Comparison of ENCODE assay signal across 12 mouse cellular contexts in genomic region chr5:36394840-36395515, GRCm38 (mm10). TPM values are rescaled to one million over a fixed set of nuclear protein-coding genes. Genes with fewer than 3 reads are reported as not detected.
A peak's percentile ranks its signal among the peaks of the same experiment; 100 is the strongest.
DNase-seq lines count a peak whose midpoint lies in the region; ATAC-seq and TF ChIP-seq lines count a peak whose summit lies in the region.
"Had no signal": no experiment of that assay in that cellular context is flagged by ENCODE, and none has a peak within 500 bp of the region (broad histone marks: within the 10 kb centered on the region; RNA-seq: fewer than 3 reads in every experiment).

No protein-coding gene starts in this region.

- H3K9me3 ChIP-seq in hindbrain, embryonic 13.5 days: no peaks in the 10 kb centered on the region
- H3K9me3 ChIP-seq in midbrain, embryonic 14.5 days (ENCODE audit: control insufficient read depth, low read length): no peaks in the 10 kb centered on the region
- H3K9me3 ChIP-seq: embryonic facial prominence, embryonic 12.5 days had no signal

- no peaks in the 10 kb centered on the region for H3K4me1 ChIP-seq in heart, adult 2 months (ENCODE audit: control insufficient read depth, insufficient read depth, low read length)
- peaks cover 68% of the 10 kb centered on the region for H3K4me1 ChIP-seq in hindbrain, embryonic 13.5 days (replicated peaks)
- H3K4me1 ChIP-seq in midbrain, embryonic 14.5 days (ENCODE audit: control insufficient read depth, insufficient read depth, low read length): peaks cover 27% of the 10 kb centered on the region

- no peak for DNase-seq in heart, adult 2 months
- no peak for DNase-seq in heart, postnatal 10 days
- DNase-seq in ZHBTc4 (ENCODE audit: low read depth, low spot score): peak; percentile 80
- DNase-seq in midbrain, embryonic 14.5 days: peak; percentile 43
- no peak for DNase-seq in thymus, postnatal 36 days
- DNase-seq in spleen, postnatal 14 days (ENCODE audit: low spot score in 2 of 2): no peak
- DNase-seq in kidney, adult 11 months: no peak
- DNase-seq: adrenal gland, postnatal 14 days; spleen, adult 18-20 months had no signal

- no peaks in the 10 kb centered on the region; the same call in 1 of the 2 replicates for H3K27me3 ChIP-seq in heart, adult 2 months (ENCODE audit: control insufficient read depth, insufficient read depth, low read length)
- H3K27me3 ChIP-seq in hindbrain, embryonic 13.5 days: peaks cover 32% of the 10 kb centered on the region
- no peaks in the 10 kb centered on the region for H3K27me3 ChIP-seq in midbrain, embryonic 14.5 days (ENCODE audit: control insufficient read depth, insufficient read depth, low read length)

- no peak overlapping the region for H3K27ac ChIP-seq in heart, adult 2 months
- H3K27ac ChIP-seq in hindbrain, embryonic 13.5 days: 0 out of 2 replicates have a peak overlapping the region, but pooled peaks have one; percentile 41
- 0 out of 2 replicates have a peak overlapping the region, but pooled peaks have one; percentile 26 for H3K27ac ChIP-seq in midbrain, embryonic 14.5 days (replicated peaks; ENCODE audit: low read depth, low read length)
- H3K27ac ChIP-seq: embryonic facial prominence, embryonic 12.5 days had no signal

- H3K4me3 ChIP-seq in heart, adult 2 months: no peak overlapping the region
- H3K4me3 ChIP-seq in hindbrain, embryonic 13.5 days: no peak overlapping the region
- no peak overlapping the region for H3K4me3 ChIP-seq in midbrain, embryonic 14.5 days (replicated peaks; ENCODE audit: low read depth, low read length)
- H3K4me3 ChIP-seq: embryonic facial prominence, embryonic 12.5 days had no signal

- peak; percentile 18; the same call in 1 of the 2 replicates for TF ChIP-seq CTCF in heart, adult 2 months (IDR thresholded peaks at IDR 0.05)

- H3K79me2 ChIP-seq in heart, adult 2 months (replicated peaks; ENCODE audit: control insufficient read depth, insufficient read depth, low read length): no peaks in the 10 kb centered on the region

- H3K9ac ChIP-seq in heart, adult 2 months (ENCODE audit: low read depth, low read length): no peak overlapping the region
- H3K9ac ChIP-seq in hindbrain, embryonic 13.5 days: no peak overlapping the region
- no peak overlapping the region for H3K9ac ChIP-seq in midbrain, embryonic 14.5 days (replicated peaks; ENCODE audit: low read length)
- H3K9ac ChIP-seq: embryonic facial prominence, embryonic 12.5 days had no signal

- ATAC-seq in hindbrain, embryonic 13.5 days (ENCODE audit: low FRiP score): no peak
- no peak for ATAC-seq in midbrain, embryonic 14.5 days (ENCODE audit: low FRiP score, low TSS enrichment)

- H3K36me3 ChIP-seq in heart, adult 2 months (ENCODE audit: control insufficient read depth, insufficient read depth, low read length): no peaks in the 10 kb centered on the region
- H3K36me3 ChIP-seq in hindbrain, embryonic 13.5 days: no peaks in the 10 kb centered on the region
- H3K36me3 ChIP-seq in midbrain, embryonic 14.5 days (ENCODE audit: control insufficient read depth, insufficient read depth, low read length): no peaks in the 10 kb centered on the region
- H3K36me3 ChIP-seq: embryonic facial prominence, embryonic 12.5 days had no signal

- no peak for TF ChIP-seq POLR2A in heart, adult 2 months (IDR thresholded peaks at IDR 0.05; ENCODE audit: insufficient read depth, low read depth, low read length)

- intact Hi-C loops in heart, adult 2 months (cut with DNase I): no loop called here
- intact Hi-C loops in heart, postnatal 10 days (cut with DNase I): loop anchor here (5.0 to 10.0 kb wide), 2 partner anchors 263 to 510 kb away; no protein-coding TSS in a partner anchor

- 46% methylated on average over 11 of the region's 11 CpGs for WGBS in heart, adult 2 months
- WGBS in hindbrain, embryonic 13.5 days: 40% methylated on average over 11 of the region's 11 CpGs
- 44% methylated on average over 11 of the region's 11 CpGs for WGBS in midbrain, embryonic 14.5 days

- peak overlapping the region; percentile 95 for H3K4me2 ChIP-seq in hindbrain, embryonic 13.5 days
- peak overlapping the region; percentile 88 for H3K4me2 ChIP-seq in midbrain, embryonic 14.5 days (ENCODE audit: low read length)
- H3K4me2 ChIP-seq: embryonic facial prominence, embryonic 12.5 days had no signal

- TF ChIP-seq EP300 in heart, adult 2 months (IDR thresholded peaks at IDR 0.05; ENCODE audit: insufficient read depth, low read depth, low read length): no peak

RNA-seq across cellular contexts. Expression of gene Sorcs2, which starts 3.0 kb away (rescaled TPM):
- 1 to 10 TPM; 6.0 to 7.7 TPM for total RNA-seq in heart, adult 2 months (2021)
- 9.0 and 14.5 TPM in 2 replicates for polyA plus RNA-seq in heart, adult 2 months (2012; rRNA removed)
- total RNA-seq in heart, postnatal 10 days (2021): 10 to 100 TPM; 12.2 to 12.5 TPM
- 11.7 and 12.6 TPM in 2 replicates for polyA plus RNA-seq in hindbrain, embryonic 13.5 days (2015; fragmentation: Nextera tagmentation; extraction: Ambion mirVana)
- polyA plus RNA-seq in midbrain, embryonic 14.5 days (2014; fragmentation: Nextera tagmentation; extraction: Ambion mirVana): 14.5 and 15.1 TPM in 2 replicates
- total RNA-seq: megakaryocyte-erythroid progenitor cell, adult 5-6 weeks had no signal

Comparison
In these comparisons a context has a peak if more than half of its experiments do, and no peak if none do; other contexts are left out.
1. DNase-seq: peak in ZHBTc4 (single experiment) and midbrain, embryonic 14.5 days (single experiment); none in heart, adult 2 months (0 of 2), heart, postnatal 10 days (0 of 2), thymus, postnatal 36 days (0 of 2), spleen, postnatal 14 days (0 of 2) and kidney, adult 11 months (single experiment).